8 mouse cellular contexts compared by ENCODE assay signal in genomic region chr2:160887284-160887683, GRCm38 (mm10). TPM values are rescaled to one million over a fixed set of nuclear protein-coding genes. Genes with fewer than 3 reads are reported as not detected.
DNase-seq lines count a peak whose midpoint lies in the region; ATAC-seq and TF ChIP-seq lines count a peak whose summit lies in the region.

No protein-coding gene starts in this region.

- WGBS in hindbrain, embryonic 14.5 days, result 3% methylated on average over 11 of the region's 11 CpGs

- no peak overlapping the region for H3K27ac ChIP-seq in hindbrain, embryonic 14.5 days

- DNase-seq in Patski (ENCODE audit: low read depth, low spot score), result no peak
- peak; percentile 92 to 93 for DNase-seq in cerebellum, postnatal 25 days
- peak; percentile 76 to 80 for DNase-seq in frontal cortex, postnatal 25 days (ENCODE audit: low spot score in 2 of 2)
- peak; percentile 83 for DNase-seq in hindbrain, embryonic 14.5 days (ENCODE audit: low spot score)
- peak; percentile 65 to 85 for DNase-seq in layer of hippocampus, postnatal 25 days (ENCODE audit: extremely low spot score in 1 of 2, low spot score in 1 of 2)
- DNase-seq in lung, postnatal 14 days, result peak; percentile 90
- DNase-seq in retina, postnatal 1 day, result peak; percentile 88
- peak; percentile 77 for DNase-seq in thymus, postnatal 4 days

- no peaks in the 10 kb centered on the region for H3K36me3 ChIP-seq in hindbrain, embryonic 14.5 days (replicated peaks; ENCODE audit: control insufficient read depth, insufficient read depth)

- H3K9ac ChIP-seq in hindbrain, embryonic 14.5 days, result no peak overlapping the region

- POLR2A ChIA-PET in Patski (lab: Charles Lee), result no interaction called here

- H3K9me3 ChIP-seq in hindbrain, embryonic 14.5 days (ENCODE audit: control insufficient read depth, low read length), result no peaks in the 10 kb centered on the region

- ATAC-seq in Patski, result peak; percentile 88
- ATAC-seq in hindbrain, embryonic 14.5 days (ENCODE audit: low FRiP score), result peak; percentile 89

- peak overlapping the region; percentile 72 for H3K4me2 ChIP-seq in hindbrain, embryonic 14.5 days (replicated peaks)

- in situ Hi-C loops in Patski (cut with MboI; ENCODE audit: low pct_unique_long_range_greater_than_20kb), result loop anchor here (5.0 kb wide), 1 partner anchor 170 kb away; no protein-coding TSS in a partner anchor

- peak; percentile 92 for TF ChIP-seq CTCF in Patski (IDR thresholded peaks at IDR 0.05)

- peak overlapping the region; percentile 36 for H3K4me3 ChIP-seq in hindbrain, embryonic 14.5 days (replicated peaks; ENCODE audit: low read length)

- H3K4me1 ChIP-seq in hindbrain, embryonic 14.5 days (replicated peaks; ENCODE audit: control insufficient read depth, insufficient read depth, low read length), result 0 out of 2 replicates have a peak, but pooled peaks cover 6% of the 10 kb centered on the region

- CTCF ChIA-PET in Patski (lab: Charles Lee), result interaction anchor here (1.2 to 1.6 kb wide), 6 partner anchors 9 to 286 kb away, joined by 3 to 7 read pairs (median 4); no protein-coding TSS in a partner anchor

- no peaks in the 10 kb centered on the region for H3K27me3 ChIP-seq in Patski
- H3K27me3 ChIP-seq in hindbrain, embryonic 14.5 days (ENCODE audit: control insufficient read depth, insufficient read depth, low read length), result peaks cover 12% of the 10 kb centered on the region

RNA-seq across cellular contexts. Expression of gene Lpin3, which starts 6.8 kb away (rescaled TPM):
- 2.3 TPM for polyA plus RNA-seq in Patski (2021)
- polyA plus RNA-seq in hindbrain, embryonic 14.5 days (2014; fragmentation: Nextera tagmentation; extraction: Ambion mirVana), result 0.22 and 0.66 TPM in 2 replicates
- 1 to 10 TPM in 1 of 2 experiments, under 1 TPM in 1; 0.94 to 1.1 TPM for total RNA-seq in layer of hippocampus, postnatal 25 days (2021)

RNA-seq across cellular contexts. Expression of gene Zhx3, which starts 14.5 kb away (rescaled TPM):
- 14.6 TPM for polyA plus RNA-seq in Patski (2021)
- 17.9 and 19.6 TPM in 2 replicates for polyA plus RNA-seq in hindbrain, embryonic 14.5 days (2014; fragmentation: Nextera tagmentation; extraction: Ambion mirVana)
- total RNA-seq in layer of hippocampus, postnatal 25 days (2021), result 100 to 1,000 TPM in 1 of 2 experiments, 10 to 100 TPM in 1; 93.9 to 107 TPM

RNA-seq across cellular contexts. Expression of gene Emilin3, which starts 24.8 kb away (rescaled TPM):
- polyA plus RNA-seq in Patski (2021), result not detected
- 0.52 and 0.55 TPM in 2 replicates for polyA plus RNA-seq in hindbrain, embryonic 14.5 days (2014; fragmentation: Nextera tagmentation; extraction: Ambion mirVana)
- total RNA-seq in layer of hippocampus, postnatal 25 days (2021), result under 1 TPM; 0.12 to 0.14 TPM
